Mouse (Mus musculus) midbrain, embryonic 11.5 days (tissue): ENCODE data around the gene Shc2. TPM values are rescaled to one million over a fixed set of nuclear protein-coding genes. Genes with fewer than 3 reads are reported as not detected.
A peak's percentile ranks its signal among the peaks of the same experiment; 100 is the strongest.

Experiments
- ATAC-seq: fragments of 200-750 bp; cut with Nextera tagmentation; 2 replicates; pipeline ENCODE4 v1.8.0; 2017; ENCODE audit warnings: moderate TSS enrichment, moderate library complexity; ENCODE audit not compliant: low FRiP score
- DNase-seq: peaks from one replicate; pipeline ENCODE4 v3.0.0; 2015; ENCODE audit warnings: low spot score; ENCODE audit errors: missing footprints
- H3K27ac ChIP-seq: fragments of 300-500 bp; sonication (generic); 2 replicates; pipeline ENCODE4 v1.5.1; 2014; ENCODE audit warnings: low read depth, low read length
- H3K27me3 ChIP-seq: fragments of 300-500 bp; sonication (generic); 2 replicates; pipeline ENCODE4 v1.6.1; 2014; ENCODE audit warnings: mild to moderate bottlenecking, low read length, moderate library complexity, mixed read lengths; ENCODE audit not compliant: control insufficient read depth, insufficient read depth
- H3K36me3 ChIP-seq: fragments of 300-500 bp; sonication (generic); 2 replicates; pipeline ENCODE4 v1.6.1; 2014; ENCODE audit warnings: mild to moderate bottlenecking, low read length, moderate library complexity, mixed read lengths; ENCODE audit not compliant: control insufficient read depth, insufficient read depth
- H3K4me1 ChIP-seq: fragments of 300-500 bp; sonication (generic); 2 replicates; pipeline ENCODE4 v1.6.1; 2014; ENCODE audit warnings: low read length; ENCODE audit not compliant: control insufficient read depth, insufficient read depth
- H3K4me2 ChIP-seq: fragments of 300-500 bp; sonication (generic); 2 replicates; pipeline ENCODE4 v1.6.1; 2014; ENCODE audit warnings: mild to moderate bottlenecking, moderate library complexity
- H3K4me3 ChIP-seq: fragments of 300-500 bp; sonication (generic); 2 replicates; pipeline ENCODE4 v1.5.1; 2014; ENCODE audit warnings: low read depth, low read length
- H3K9ac ChIP-seq: fragments of 300-500 bp; sonication (generic); 2 replicates; pipeline ENCODE4 v1.6.1; 2014; ENCODE audit warnings: low read length
- H3K9me3 ChIP-seq: fragments of 300-500 bp; sonication (generic); 2 replicates; pipeline ENCODE4 v1.6.1; 2016; ENCODE audit warnings: low read length; ENCODE audit not compliant: control insufficient read depth
- WGBS: fragments of 180-500 bp; shearing (Covaris S2); extraction: QIAGEN DNeasy Blood & Tissue Kit; methylation state at CpG from one replicate; pipeline ENCODE4 v1.1.7; 2014; 5-methylcytosine and 5-hydroxymethylcytosine counted together
- polyA plus RNA-seq: library from polyadenylated mRNA; unstranded; fragments of >200 nt; fragmentation: Nextera tagmentation; extraction: Ambion mirVana; gene quantifications from 2 replicates; pipeline ENCODE4 v1.2.1, GENCODE M21; 2014

The Shc2 gene
- polyA plus RNA-seq, 1 experiment from 2014 or later: 13.0 TPM

DNA sequence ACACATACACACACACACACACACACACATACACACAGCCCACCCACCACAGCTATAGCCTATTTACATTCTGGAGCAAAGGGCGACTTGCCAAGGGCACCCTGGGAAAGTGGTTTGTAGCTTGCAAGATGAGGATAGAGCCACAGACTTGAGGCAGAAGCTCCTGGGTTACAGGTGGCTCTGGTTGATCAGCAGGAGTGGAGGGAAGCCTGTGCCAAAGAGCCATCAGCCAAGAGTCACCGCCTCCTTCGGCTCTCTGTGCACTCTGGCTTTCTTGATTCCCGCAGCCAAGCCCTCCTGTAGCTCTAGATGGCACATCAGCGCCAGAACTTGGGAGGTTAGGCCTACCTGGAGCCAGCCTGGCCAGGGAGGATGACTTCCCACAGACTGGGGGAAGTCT is 26.4 kb downstream of the Shc2 start:
- Histone ChIP-seq H3K36me3 (no peaks in the 10 kb centered on the region), H3K27me3 (peaks cover 25% of the 10 kb centered on the region), H3K9ac (no peak overlapping the region), H3K4me2 (no peak overlapping the region), H3K27ac (no peak overlapping the region), H3K9me3 (no peaks in the 10 kb centered on the region), H3K4me3 (no peak overlapping the region), H3K4me1 (peaks cover 19% of the 10 kb centered on the region)
- WGBS: 29% methylated on average over 5 of the region's 5 CpGs
- ATAC-seq (no peak), DNase-seq (peak; percentile 88)

DNA sequence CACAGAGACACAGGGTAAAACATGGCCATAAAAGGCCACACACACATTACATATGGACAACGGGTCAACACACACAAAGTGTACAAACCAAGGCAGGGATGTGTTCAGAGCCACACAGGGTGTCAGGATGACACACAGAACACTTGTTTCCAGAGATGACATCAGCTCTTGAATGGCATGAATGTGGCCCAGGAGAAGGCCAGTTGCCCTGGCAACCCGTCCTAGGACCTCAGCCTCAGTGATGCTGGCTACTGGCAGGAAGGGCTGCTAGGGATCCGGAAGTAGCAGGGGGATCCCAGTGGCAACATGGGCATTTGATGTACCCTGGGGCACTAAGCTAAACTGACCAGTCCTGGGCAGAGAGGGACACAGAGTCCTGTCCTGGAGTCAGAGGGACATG is 28.4 kb downstream of the Shc2 start:
- H3K9ac ChIP-seq: no peak overlapping the region
- 86% methylated on average over 3 of the region's 3 CpGs for WGBS
- peaks cover 19% of the 10 kb centered on the region for H3K4me1 ChIP-seq
- H3K27ac ChIP-seq: no peak overlapping the region
- DNase-seq (peak; percentile 61), ATAC-seq (no peak)
- H3K36me3 ChIP-seq: no peaks in the 10 kb centered on the region
- no peaks in the 10 kb centered on the region for H3K9me3 ChIP-seq
- H3K27me3 ChIP-seq: peaks cover 25% of the 10 kb centered on the region
- no peak overlapping the region for H3K4me3 ChIP-seq
- no peak overlapping the region for H3K4me2 ChIP-seq

DNA sequence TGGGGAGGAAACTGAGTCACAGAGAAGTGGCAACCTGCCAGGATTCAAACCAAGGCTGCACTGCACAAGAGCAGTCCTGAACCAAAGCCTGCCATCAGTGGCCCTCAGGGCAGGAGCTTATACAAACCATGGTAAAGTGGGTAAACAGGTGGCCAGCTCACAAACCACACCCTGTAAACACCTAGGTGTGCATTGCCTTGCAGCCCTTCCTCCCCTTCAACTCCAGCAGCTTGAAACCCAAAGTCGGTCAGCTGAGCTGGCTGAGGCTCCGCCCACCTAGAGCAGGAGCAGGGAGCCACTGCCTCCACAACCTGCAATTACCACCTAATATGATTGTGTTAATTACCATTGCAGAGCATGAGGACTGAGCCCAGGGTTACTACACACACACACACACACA is 29.8 kb downstream of the Shc2 start:
- no peaks in the 10 kb centered on the region for H3K36me3 ChIP-seq
- 37% methylated on average over 2 of the region's 2 CpGs for WGBS
- H3K4me1 ChIP-seq: peaks cover 12% of the 10 kb centered on the region
- DNase-seq (no peak), ATAC-seq (no peak)
- H3K27ac ChIP-seq: no peak overlapping the region
- H3K9ac ChIP-seq: no peak overlapping the region
- H3K9me3 ChIP-seq: no peaks in the 10 kb centered on the region
- peaks cover 17% of the 10 kb centered on the region for H3K27me3 ChIP-seq
- no peak overlapping the region for H3K4me3 ChIP-seq
- H3K4me2 ChIP-seq: no peak overlapping the region

DNA sequence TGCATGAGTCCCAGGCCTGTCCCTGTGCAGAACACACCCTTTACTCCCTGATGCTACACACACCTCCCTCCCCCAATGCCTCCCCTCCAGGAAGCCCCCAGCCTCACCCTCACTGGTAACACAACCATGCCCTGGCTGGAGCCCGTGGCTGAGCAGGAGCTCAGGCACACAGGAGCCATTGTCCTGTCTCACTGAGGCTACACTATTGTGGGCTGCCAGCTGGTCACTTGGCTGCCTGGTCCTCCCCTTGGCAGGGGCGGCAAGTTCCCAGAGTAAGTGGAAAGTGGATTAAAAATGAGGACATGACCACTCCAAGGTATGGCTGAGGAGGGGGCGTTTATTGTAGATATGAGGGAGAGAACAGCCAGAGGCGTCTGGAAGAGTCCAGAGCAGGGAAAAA is 31.2 kb downstream of the Shc2 start:
- Histone ChIP-seq H3K27me3 (peaks cover 4% of the 10 kb centered on the region), H3K36me3 (no peaks in the 10 kb centered on the region)

DNA sequence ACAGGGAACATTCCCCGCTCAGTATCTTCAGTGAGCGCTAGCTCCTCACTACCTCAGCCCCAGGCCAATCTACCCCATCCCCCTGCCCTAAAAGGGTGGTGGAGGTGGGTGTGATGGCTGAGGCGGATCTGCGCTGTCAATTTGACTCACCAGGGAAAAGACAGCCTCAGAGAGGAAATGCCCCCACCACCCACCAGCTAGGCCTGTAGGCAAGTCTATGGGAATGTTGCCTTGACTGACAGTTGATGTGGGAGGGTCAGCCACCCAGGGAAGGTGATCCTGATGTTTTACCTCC is 39.8 kb downstream of the Shc2 start:
- H3K9me3 ChIP-seq: no peaks in the 10 kb centered on the region
- no peak overlapping the region for H3K4me3 ChIP-seq
- ATAC-seq (no peak), DNase-seq (peak; percentile 2)
- no peak overlapping the region for H3K27ac ChIP-seq
- no peak overlapping the region for H3K4me2 ChIP-seq
- H3K36me3 ChIP-seq: no peaks in the 10 kb centered on the region
- H3K9ac ChIP-seq: no peak overlapping the region
- H3K27me3 ChIP-seq: peaks cover 4% of the 10 kb centered on the region; the same call in 1 of the 2 replicates
- 84% methylated on average over 4 of the region's 4 CpGs for WGBS
- H3K4me1 ChIP-seq: no peaks in the 10 kb centered on the region

More for the DNA sequence above, 31.2 kb downstream of the Shc2 start:
- Histone ChIP-seq H3K4me1 (no peaks in the 10 kb centered on the region), H3K9ac (no peak overlapping the region), H3K27ac (no peak overlapping the region), H3K4me3 (no peak overlapping the region), H3K4me2 (no peak overlapping the region), H3K9me3 (no peaks in the 10 kb centered on the region)
- ATAC-seq (no peak), DNase-seq (peak; percentile 37)
- WGBS: 78% methylated on average over 4 of the region's 4 CpGs

DNA sequence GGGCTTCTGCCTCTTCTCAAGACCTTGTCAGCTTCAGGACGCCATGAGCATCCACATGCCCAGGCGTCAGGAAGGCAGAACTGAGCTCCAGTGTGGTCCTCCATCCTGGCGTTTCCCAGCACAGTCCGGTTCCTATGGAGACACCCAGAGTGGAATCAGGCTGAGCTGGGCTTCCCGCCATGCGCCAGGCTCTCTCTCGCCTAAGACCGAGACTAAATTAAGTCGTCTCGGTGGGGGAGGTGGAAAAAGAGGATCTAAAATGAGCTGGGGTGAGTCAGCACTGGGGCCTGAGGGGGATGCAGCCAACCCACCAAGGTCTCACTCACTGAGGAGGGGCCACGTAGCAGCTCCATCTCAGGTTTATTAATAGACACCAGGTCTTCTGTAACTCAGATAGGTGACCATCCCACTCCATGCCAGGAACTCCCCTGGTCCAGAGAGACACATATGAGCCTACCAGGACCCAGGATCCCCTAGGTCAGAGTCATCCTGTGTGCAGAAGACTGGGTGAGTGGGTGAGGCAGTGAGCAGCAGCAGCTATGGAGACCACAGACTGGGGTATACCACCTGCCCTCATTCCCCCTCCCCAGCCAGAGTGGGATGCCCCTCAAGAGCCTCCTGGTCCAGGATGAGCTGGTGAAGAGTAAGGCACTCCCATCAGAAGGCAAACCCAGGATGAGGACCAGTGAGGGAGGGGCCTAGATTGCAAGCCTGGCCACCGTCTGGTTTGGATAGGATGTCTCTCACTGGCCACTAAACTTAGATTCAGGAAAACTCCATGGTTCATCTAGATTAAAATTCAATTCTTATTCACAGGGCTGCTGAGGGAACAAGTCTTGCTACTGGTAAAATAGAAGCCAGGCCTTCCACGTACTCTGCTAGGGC is 40.4 kb downstream of the Shc2 start:
- H3K9me3 ChIP-seq: no peaks in the 10 kb centered on the region
- ATAC-seq: 0 out of 2 replicates have a peak, but pooled peaks have one; percentile 43
- no peaks in the 10 kb centered on the region for H3K36me3 ChIP-seq
- WGBS: 26% methylated on average over 13 of the region's 13 CpGs
- H3K9ac ChIP-seq: no peak overlapping the region
- H3K4me2 ChIP-seq: no peak overlapping the region
- no peak overlapping the region for H3K27ac ChIP-seq
- no peaks in the 10 kb centered on the region for H3K4me1 ChIP-seq
- peak; percentile 67 for DNase-seq
- no peak overlapping the region for H3K4me3 ChIP-seq
- H3K27me3 ChIP-seq: peaks cover 4% of the 10 kb centered on the region; the same call in 1 of the 2 replicates

GRCm38 (mm10) chr10:79595590-79595929 is 42.2 kb downstream of the Shc2 start:
- no peak overlapping the region for H3K27ac ChIP-seq
- ATAC-seq (peak; percentile 42; the same call in 1 of the 2 replicates), DNase-seq (no peak)
- no peaks in the 10 kb centered on the region for H3K9me3 ChIP-seq
- no peaks in the 10 kb centered on the region for H3K4me1 ChIP-seq
- H3K9ac ChIP-seq: no peak overlapping the region
- H3K36me3 ChIP-seq: no peaks in the 10 kb centered on the region
- peaks cover 4% of the 10 kb centered on the region; the same call in 1 of the 2 replicates for H3K27me3 ChIP-seq
- H3K4me3 ChIP-seq: no peak overlapping the region
- H3K4me2 ChIP-seq: no peak overlapping the region
- 55% methylated on average over 8 of the region's 8 CpGs for WGBS

- no peak overlapping the region for H3K9ac ChIP-seq
- DNase-seq (peak; percentile 95), ATAC-seq (peak; percentile 85)
- no peak overlapping the region for H3K4me2 ChIP-seq
- no peaks in the 10 kb centered on the region for H3K36me3 ChIP-seq
- WGBS: 20% methylated on average over 17 of the region's 17 CpGs
- no peak overlapping the region for H3K27ac ChIP-seq
- H3K4me3 ChIP-seq: no peak overlapping the region
- peaks cover 4% of the 10 kb centered on the region; the same call in 1 of the 2 replicates for H3K27me3 ChIP-seq
- H3K4me1 ChIP-seq: no peaks in the 10 kb centered on the region
- H3K9me3 ChIP-seq: no peaks in the 10 kb centered on the region
Observed at GRCm38 (mm10) chr10:79594872-79595589, 42.7 kb downstream of the Shc2 start.

DNA sequence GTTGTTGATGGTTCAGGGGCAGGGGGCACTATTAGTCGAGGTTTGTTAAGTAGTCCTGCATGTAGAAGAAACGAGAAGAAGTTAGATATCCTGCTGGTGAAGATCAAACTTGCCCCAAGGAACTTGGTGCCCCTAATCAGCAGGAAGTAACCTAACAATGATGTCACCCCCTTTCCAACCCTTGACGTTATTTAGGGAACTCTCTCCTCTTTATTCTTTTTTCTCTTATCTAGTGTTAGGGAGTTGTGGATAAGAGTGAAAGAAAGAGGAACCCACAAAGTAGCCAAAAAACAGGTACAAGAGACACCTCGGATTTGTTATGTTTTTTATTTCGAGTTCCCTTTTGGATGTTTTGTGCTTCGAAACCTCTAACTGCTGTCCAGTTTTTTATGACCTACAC is 43.6 kb downstream of the Shc2 start:
- H3K9me3 ChIP-seq: no peaks in the 10 kb centered on the region
- H3K36me3 ChIP-seq: no peaks in the 10 kb centered on the region
- DNase-seq (peak; percentile 28), ATAC-seq (no peak)
- no peak overlapping the region for H3K4me3 ChIP-seq
- H3K27me3 ChIP-seq: peaks cover 4% of the 10 kb centered on the region; the same call in 1 of the 2 replicates
- no peak overlapping the region for H3K4me2 ChIP-seq
- H3K4me1 ChIP-seq: no peaks in the 10 kb centered on the region
- 53% methylated on average over 6 of the region's 6 CpGs for WGBS
- no peak overlapping the region for H3K9ac ChIP-seq
- no peak overlapping the region for H3K27ac ChIP-seq
